Mouse (Mus musculus) MEL (cell line): ENCODE data around the gene Gm49403. TPM values are rescaled to one million over a fixed set of nuclear protein-coding genes. Genes with fewer than 3 reads are reported as not detected.

Source experiments
- DNase-seq: peaks from one replicate; pipeline ENCODE4 v3.0.0; 2011; ENCODE audit warnings: low read depth, low spot score
- H3K27ac ChIP-seq: 2 replicates; pipeline ENCODE4 v1.5.1; 2012; ENCODE audit warnings: low read depth, mild to moderate bottlenecking, control low read depth, low read length, moderate library complexity; ENCODE audit not compliant: control insufficient read depth
- H3K27me3 ChIP-seq, 2 experiments: fragments of 150-350 bp in 1 of 2; sonication (generic) in 1 of 2; 2 replicates each; pipeline ENCODE4 v1.6.1; 2012; ENCODE audit warnings: low read length in 2 of 2, mild to moderate bottlenecking in 2 of 2, improper control_type of control experiment in 1 of 2, moderate library complexity in 1 of 2; ENCODE audit not compliant: insufficient read depth in 2 of 2, control insufficient read depth in 1 of 2
- H3K36me3 ChIP-seq, 2 experiments: 2 replicates each; pipeline ENCODE4 v1.6.1; 2012 to 2014; ENCODE audit warnings: low read length in 2 of 2, improper control_type of control experiment in 1 of 2, inconsistent platforms in 1 of 2, mild to moderate bottlenecking in 1 of 2; ENCODE audit not compliant: insufficient read depth in 2 of 2, control insufficient read depth in 1 of 2
- H3K4me1 ChIP-seq, 2 experiments: fragments of 150-350 bp in 1 of 2; sonication (generic) in 1 of 2; 2 replicates each; pipeline ENCODE4 v1.6.1; 2012; ENCODE audit warnings: low read length in 2 of 2, improper control_type of control experiment in 1 of 2, mild to moderate bottlenecking in 1 of 2; ENCODE audit not compliant: insufficient read depth in 2 of 2, control insufficient read depth in 1 of 2
- H3K4me3 ChIP-seq, 2 experiments: fragments of 150-350 bp in 1 of 2; sonication (generic) in 1 of 2; 2 replicates each; pipeline ENCODE4 v1.5.1; 2012; ENCODE audit warnings: low read depth in 2 of 2, low read length in 2 of 2, mild to moderate bottlenecking in 2 of 2, moderate library complexity in 2 of 2, control low read depth in 1 of 2, improper control_type of control experiment in 1 of 2; ENCODE audit not compliant: control insufficient read depth in 1 of 2, insufficient read depth in 1 of 2
- H3K79me2 ChIP-seq: 2 replicates; pipeline ENCODE4 v1.6.1; 2012; ENCODE audit warnings: mild to moderate bottlenecking, low read length, moderate library complexity; ENCODE audit not compliant: control insufficient read depth, poor library complexity, insufficient read depth
- H3K9ac ChIP-seq: 2 replicates; pipeline ENCODE4 v1.6.1; 2012; ENCODE audit warnings: low read depth, mild to moderate bottlenecking, control low read depth, low read length, moderate library complexity; ENCODE audit not compliant: control insufficient read depth, poor library complexity, severe bottlenecking
- H3K9me3 ChIP-seq: fragments of 150-350 bp; sonication (generic); replicated peaks from 2 replicates; pipeline ENCODE4 v1.6.1; 2012; ENCODE audit warnings: mild to moderate bottlenecking, low read length, improper control_type of control experiment, moderate library complexity; ENCODE audit not compliant: insufficient read depth
- BHLHE40 ChIP-seq: IDR thresholded peaks from 2 replicates; pipeline ENCODE4 v1.6.1; 2012; ENCODE audit warnings: low read depth, mild to moderate bottlenecking, inconsistent platforms, low read length, improper control_type of control experiment, borderline replicate concordance
- CHD1 ChIP-seq: IDR thresholded peaks from 2 replicates; pipeline ENCODE4 v1.6.1; 2012; ENCODE audit warnings: low read depth, mild to moderate bottlenecking, inconsistent platforms, low read length, improper control_type of control experiment
- CHD2 ChIP-seq: IDR thresholded peaks from 2 replicates; pipeline ENCODE4 v1.6.1; 2011; ENCODE audit warnings: low read length, improper control_type of control experiment
- CTCF ChIP-seq, 3 experiments: IDR thresholded peaks in 2 of 3; conservative IDR thresholded peaks in 1 of 3; 2 replicates each; pipeline ENCODE4 v1.5.1; 2011 to 2012; ENCODE audit warnings: low read length in 3 of 3, low read depth in 2 of 3, mild to moderate bottlenecking in 2 of 3, improper control_type of control experiment in 1 of 3, inconsistent platforms in 1 of 3, mixed read lengths in 1 of 3, moderate library complexity in 1 of 3; ENCODE audit not compliant: control insufficient read depth in 1 of 3, insufficient read depth in 1 of 3, poor library complexity in 1 of 3, severe bottlenecking in 1 of 3
- E2F4 ChIP-seq: IDR thresholded peaks from 2 replicates; pipeline ENCODE4 v1.6.1; 2011; ENCODE audit warnings: low read depth, low read length, improper control_type of control experiment, borderline replicate concordance
- ELF1 ChIP-seq: IDR thresholded peaks from 2 replicates; pipeline ENCODE4 v1.6.1; 2014; ENCODE audit warnings: low read depth, mild to moderate bottlenecking, inconsistent platforms, low read length, improper control_type of control experiment, moderate library complexity
- EP300 ChIP-seq, 2 experiments: IDR thresholded peaks; 2 replicates each; pipeline ENCODE4 v1.6.1; 2011; ENCODE audit warnings: improper control_type of control experiment in 2 of 2, low read length in 2 of 2, low read depth in 1 of 2, mild to moderate bottlenecking in 1 of 2
- ETS1 ChIP-seq: IDR thresholded peaks from 2 replicates; pipeline ENCODE4 v1.6.1; 2012; ENCODE audit warnings: low read depth, mild to moderate bottlenecking, inconsistent platforms, low read length, improper control_type of control experiment, moderate library complexity
- GATA1 ChIP-seq: IDR thresholded peaks from 2 replicates; pipeline ENCODE4 v1.6.1; 2011; ENCODE audit warnings: low read depth, low read length, improper control_type of control experiment
- HCFC1 ChIP-seq: IDR thresholded peaks from 2 replicates; pipeline ENCODE4 v1.6.1; 2012; ENCODE audit warnings: low read depth, mild to moderate bottlenecking, inconsistent platforms, low read length, improper control_type of control experiment, moderate library complexity
- JUND ChIP-seq: IDR thresholded peaks from 2 replicates; pipeline ENCODE4 v1.6.1; 2011; ENCODE audit warnings: low read depth, mild to moderate bottlenecking, improper control_type of control experiment, low read length
- KAT2A ChIP-seq: conservative IDR thresholded peaks from 2 replicates; pipeline ENCODE4 v1.6.1; 2012; ENCODE audit warnings: low read depth, low read length, improper control_type of control experiment, inconsistent platforms
- MAFK ChIP-seq: IDR thresholded peaks from 2 replicates; pipeline ENCODE4 v1.6.1; 2011; ENCODE audit warnings: low read depth, mild to moderate bottlenecking, low read length, improper control_type of control experiment, borderline replicate concordance
- MAX ChIP-seq: IDR thresholded peaks from 2 replicates; pipeline ENCODE4 v1.6.1; 2011; ENCODE audit warnings: low read length, improper control_type of control experiment
- MAZ ChIP-seq: IDR thresholded peaks from 2 replicates; pipeline ENCODE4 v1.6.1; 2012; ENCODE audit warnings: low read depth, mild to moderate bottlenecking, inconsistent platforms, low read length, improper control_type of control experiment
- MEF2A ChIP-seq: IDR thresholded peaks from 2 replicates; pipeline ENCODE4 v1.6.1; 2014; ENCODE audit warnings: low read depth, mild to moderate bottlenecking, inconsistent platforms, low read length, improper control_type of control experiment; ENCODE audit not compliant: poor library complexity, insufficient replicate concordance, severe bottlenecking; ENCODE audit errors: extremely low read depth
- MYB ChIP-seq: IDR thresholded peaks from 2 replicates; pipeline ENCODE4 v1.6.1; 2011; ENCODE audit warnings: mild to moderate bottlenecking, low read depth, low read length, improper control_type of control experiment
- MYC ChIP-seq: IDR thresholded peaks from 2 replicates; pipeline ENCODE4 v1.6.1; 2011; ENCODE audit warnings: low read depth, mild to moderate bottlenecking, low read length, improper control_type of control experiment, moderate library complexity
- NELFE ChIP-seq: IDR thresholded peaks from 2 replicates; pipeline ENCODE4 v1.6.1; 2011; ENCODE audit warnings: low read depth, low read length, improper control_type of control experiment
- POLR2A ChIP-seq, 2 experiments: IDR thresholded peaks; 2 replicates each; pipeline ENCODE4 v1.6.1; 2011 to 2012; ENCODE audit warnings: low read length in 2 of 2, mild to moderate bottlenecking in 2 of 2, control low read depth in 1 of 2, improper control_type of control experiment in 1 of 2, low read depth in 1 of 2, moderate library complexity in 1 of 2; ENCODE audit not compliant: control insufficient read depth in 1 of 2, insufficient read depth in 1 of 2, poor library complexity in 1 of 2
- POLR2AphosphoS2 ChIP-seq: IDR thresholded peaks from 2 replicates; pipeline ENCODE4 v1.6.1; 2011; ENCODE audit warnings: low read length, improper control_type of control experiment
- POLR2AphosphoS5 ChIP-seq: IDR thresholded peaks from 2 replicates; pipeline ENCODE4 v1.6.1; 2012; ENCODE audit warnings: low read depth, borderline replicate concordance, mild to moderate bottlenecking, inconsistent platforms, low read length, moderate library complexity, mixed read lengths
- RAD21 ChIP-seq: IDR thresholded peaks from 2 replicates; pipeline ENCODE4 v1.6.1; 2011; ENCODE audit warnings: mild to moderate bottlenecking, low read depth, low read length, improper control_type of control experiment
- RCOR1 ChIP-seq: IDR thresholded peaks from 2 replicates; pipeline ENCODE4 v1.6.1; 2012; ENCODE audit warnings: low read depth, mild to moderate bottlenecking, inconsistent platforms, low read length, improper control_type of control experiment
- SIN3A ChIP-seq: IDR thresholded peaks from 2 replicates; pipeline ENCODE4 v1.6.1; 2012; ENCODE audit warnings: low read length, improper control_type of control experiment, inconsistent platforms
- SMC3 ChIP-seq: IDR thresholded peaks from 2 replicates; pipeline ENCODE4 v1.6.1; 2011; ENCODE audit warnings: low read depth, low read length, improper control_type of control experiment
- TAL1 ChIP-seq: IDR thresholded peaks from 2 replicates; pipeline ENCODE4 v1.6.1; 2012; ENCODE audit warnings: mild to moderate bottlenecking, inconsistent platforms, low read length, moderate library complexity, mixed read lengths
- TBP ChIP-seq: IDR thresholded peaks from 2 replicates; pipeline ENCODE4 v1.8.0; 2011; ENCODE audit warnings: low read depth, low read length, improper control_type of control experiment
- TCF12 ChIP-seq: IDR thresholded peaks from 2 replicates; pipeline ENCODE4 v1.6.1; 2014; ENCODE audit warnings: low read depth, mild to moderate bottlenecking, inconsistent platforms, low read length, improper control_type of control experiment, moderate library complexity
- UBTF ChIP-seq: IDR thresholded peaks from 2 replicates; pipeline ENCODE4 v1.6.1; 2012; ENCODE audit warnings: low read depth, mild to moderate bottlenecking, inconsistent platforms, low read length, improper control_type of control experiment, moderate library complexity, borderline replicate concordance; ENCODE audit not compliant: insufficient read depth
- USF1 ChIP-seq: IDR thresholded peaks from 2 replicates; pipeline ENCODE4 v1.6.1; 2014; ENCODE audit warnings: low read depth, mild to moderate bottlenecking, inconsistent platforms, low read length, improper control_type of control experiment, moderate library complexity
- USF2 ChIP-seq, 2 experiments: IDR thresholded peaks; 2 replicates each; pipeline ENCODE4 v1.6.1; 2011 to 2012; ENCODE audit warnings: improper control_type of control experiment in 2 of 2, low read length in 2 of 2, borderline replicate concordance in 1 of 2, inconsistent platforms in 1 of 2, low read depth in 1 of 2, mild to moderate bottlenecking in 1 of 2; ENCODE audit not compliant: insufficient read depth in 1 of 2
- ZC3H11A ChIP-seq: IDR thresholded peaks from 2 replicates; pipeline ENCODE4 v1.6.1; 2012; ENCODE audit warnings: low read depth, mild to moderate bottlenecking, inconsistent platforms, low read length, improper control_type of control experiment
- ZKSCAN1 ChIP-seq: IDR thresholded peaks from 2 replicates; pipeline ENCODE4 v1.6.1; 2012; ENCODE audit warnings: low read depth, mild to moderate bottlenecking, inconsistent platforms, low read length, improper control_type of control experiment, moderate library complexity
- ZMIZ1 ChIP-seq: IDR thresholded peaks from 2 replicates; pipeline ENCODE4 v1.6.1; 2012; ENCODE audit warnings: low read depth, mild to moderate bottlenecking, inconsistent platforms, low read length, improper control_type of control experiment, moderate library complexity
- ZNF384 ChIP-seq: IDR thresholded peaks from 2 replicates; pipeline ENCODE4 v1.6.1; 2012; ENCODE audit warnings: low read depth, mild to moderate bottlenecking, inconsistent platforms, low read length, improper control_type of control experiment
- polyA plus RNA-seq, 2 experiments: library from polyadenylated mRNA; stranded (reverse) in 1 of 2; unstranded in 1 of 2; fragments of >175 nt in 1 of 2; fragments of >200 nt in 1 of 2; gene quantifications; 2 replicates each; pipeline versions ENCODE4 v1.2.1 to v1.2.4; 2012; ENCODE audit warnings: low replicate concordance in 2 of 2, low read depth in 1 of 2; ENCODE audit not compliant: insufficient read length in 2 of 2, insufficient read depth in 1 of 2, missing spikeins in 1 of 2
- total RNA-seq: library from RNA; depleted of rRNA; stranded (reverse); fragments of 300-350 nt; gene quantifications from 2 replicates; pipeline ENCODE4 v1.2.3, GENCODE M21; 2012

Gm49403 gene
- total and polyA plus RNA-seq, 3 experiments, result not detected

DNA sequence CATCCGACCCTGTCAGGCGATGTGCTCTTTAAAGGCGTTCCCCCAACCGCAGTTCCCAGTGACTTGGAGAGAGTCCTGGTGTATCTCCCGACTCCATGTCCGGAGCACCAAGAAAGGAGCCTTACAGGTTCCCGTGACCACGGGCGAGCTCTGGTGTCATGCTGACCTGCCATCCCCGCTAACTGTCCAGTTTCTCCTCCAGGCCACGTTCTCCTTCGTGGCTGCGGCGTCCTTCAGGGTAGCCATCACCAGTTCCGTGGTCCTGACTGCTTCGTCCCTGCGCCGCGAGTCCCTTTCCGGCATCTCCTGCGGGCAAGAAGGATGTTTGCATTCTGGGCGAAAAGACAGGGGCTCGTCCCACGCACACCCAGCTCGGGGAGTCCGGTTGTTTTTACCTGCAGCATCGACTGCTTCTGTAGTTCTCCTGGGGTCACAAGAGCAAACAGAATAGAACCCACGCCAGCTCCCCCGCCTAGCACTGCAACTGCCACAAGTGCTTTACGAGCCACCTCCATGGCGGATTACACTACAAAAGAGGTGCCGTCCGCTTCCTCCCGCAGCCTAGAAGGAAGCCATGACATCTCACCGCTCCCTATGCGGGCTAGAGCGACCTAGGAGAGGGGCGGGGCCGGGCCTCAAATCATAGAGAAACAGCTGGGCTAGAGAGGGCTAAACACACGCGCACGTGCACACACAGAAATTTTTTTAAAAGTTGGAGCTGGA, 3.3 kb upstream of the Gm49403 start, which contains the start of gene Uqcc3:
Gene Uqcc3, minus strand, starts transcription at position 613 of the 723 bp plus-strand sequence.
- no peaks in the 10 kb centered on the region for H3K9me3 ChIP-seq
- H3K27ac ChIP-seq, result peak within 1 kb of the TSS; percentile 51
- peaks cover 0 to 6% of the 10 kb centered on the region in 2 experiments for H3K36me3 ChIP-seq
- no peaks in the 10 kb centered on the region for H3K27me3 ChIP-seq
- peak; percentile 95 for DNase-seq
- peaks cover 7% of the 10 kb centered on the region for H3K79me2 ChIP-seq
- H3K4me1 ChIP-seq, result 0 out of 4 replicates have a peak, but pooled peaks cover 0 to 2% of the 10 kb centered on the region in 2 experiments
- H3K4me3 ChIP-seq, result peak within 1 kb of the TSS; percentile 77 to 82
- H3K9ac ChIP-seq, result peak within 1 kb of the TSS; percentile 79
- TF ChIP-seq GATA1, result no peak
- peak; percentile 81 for TF ChIP-seq ETS1
- TF ChIP-seq E2F4, result no peak
- peak; percentile 99 for TF ChIP-seq MYC
- TF ChIP-seq SMC3, result no peak
- peak; percentile 14; the same call in 1 of the 2 replicates for TF ChIP-seq RCOR1
- peak; percentile 83 for TF ChIP-seq USF1
- no peak for TF ChIP-seq CHD2
- TF ChIP-seq JUND, result no peak
- no peak for TF ChIP-seq MYB
- no peak for TF ChIP-seq POLR2AphosphoS5
- TF ChIP-seq TCF12, result peak; percentile 80
- peak; percentile 99 for TF ChIP-seq BHLHE40
- TF ChIP-seq NELFE, result peak; percentile 89
- peak; percentile 49; the same call in 1 of the 2 replicates for TF ChIP-seq MEF2A
- peak; percentile 71 for TF ChIP-seq ELF1
- peak; percentile 96 for TF ChIP-seq ZNF384
- TF ChIP-seq CHD1, result peak; percentile 50; the same call in 1 of the 2 replicates
- peak; percentile 79; the same call in 1 of the 2 replicates for TF ChIP-seq ZMIZ1
- TF ChIP-seq POLR2A (IDR thresholded peaks at IDR 0.05; ENCODE audit: control insufficient read depth in 1 of 2, insufficient read depth in 1 of 2, low read depth in 1 of 2, low read length in 2 of 2, poor library complexity in 1 of 2), result peak; percentile 83 to 93
- TF ChIP-seq MAFK, result no peak; the same call in 1 of the 2 replicates
- TF ChIP-seq HCFC1, result peak; percentile 92
- TF ChIP-seq POLR2AphosphoS2, result peak; percentile 74; the same call in 1 of the 2 replicates
- TF ChIP-seq MAZ, result peak; percentile 95
- TF ChIP-seq USF2 (IDR thresholded peaks at IDR 0.05; ENCODE audit: borderline replicate concordance in 1 of 2, insufficient read depth in 1 of 2, low read depth in 1 of 2, low read length in 2 of 2), result no peak
- peak; percentile 100 for TF ChIP-seq SIN3A
- 0 out of 2 replicates have a peak, but pooled peaks have one; percentile 18 for TF ChIP-seq UBTF
- no peak for TF ChIP-seq CTCF (IDR thresholded peaks at IDR 0.05 in 2 of 3, conservative IDR thresholded peaks at IDR 0.05 in 1 of 3; ENCODE audit: control insufficient read depth in 1 of 3, insufficient read depth in 1 of 3, low read depth in 2 of 3, low read length in 3 of 3, poor library complexity in 1 of 3, severe bottlenecking in 1 of 3)
- no peak; a peak in 2 of 4 replicates for TF ChIP-seq EP300 (IDR thresholded peaks at IDR 0.05; ENCODE audit: low read depth in 1 of 2, low read length in 2 of 2)
- TF ChIP-seq ZKSCAN1, result no peak
- no peak for TF ChIP-seq RAD21
- TF ChIP-seq TBP, result peak; percentile 94
- peak; percentile 66; the same call in 1 of the 2 replicates for TF ChIP-seq KAT2A
- TF ChIP-seq MAX, result peak; percentile 99
- TF ChIP-seq TAL1, result no peak
- TF ChIP-seq ZC3H11A, result no peak
